Mouse (Mus musculus): Measurements from ENCODE around the gene Exoc6.

Gene Exoc6

GRCm38 (mm10) chr19:37579607-37580006, 29.4 kb downstream of the Exoc6 start:
- no peak for DNase-seq (ENCODE audit: low read depth)

DNA sequence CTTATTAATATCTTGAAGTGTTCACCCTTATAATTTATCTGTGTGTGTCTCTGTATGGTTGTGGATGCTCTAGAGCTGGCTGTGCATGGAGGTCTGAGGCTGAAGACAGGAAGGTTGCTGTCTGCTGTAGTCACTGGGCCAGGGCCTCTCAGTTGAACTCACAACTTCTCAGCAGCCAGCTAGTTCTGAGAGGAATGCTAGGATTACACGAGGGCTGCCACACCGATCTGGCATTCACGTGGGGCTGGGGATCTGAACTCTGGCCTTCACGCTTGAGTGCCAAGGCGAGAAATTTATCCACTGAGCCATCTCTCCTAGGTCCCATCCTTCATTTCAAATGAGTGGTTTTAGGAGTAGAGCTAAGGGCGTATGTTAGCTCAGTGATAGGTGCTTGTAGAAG, 30.2 kb downstream of the Exoc6 start:
- no peak for DNase-seq (ENCODE audit: low read depth)

DNA sequence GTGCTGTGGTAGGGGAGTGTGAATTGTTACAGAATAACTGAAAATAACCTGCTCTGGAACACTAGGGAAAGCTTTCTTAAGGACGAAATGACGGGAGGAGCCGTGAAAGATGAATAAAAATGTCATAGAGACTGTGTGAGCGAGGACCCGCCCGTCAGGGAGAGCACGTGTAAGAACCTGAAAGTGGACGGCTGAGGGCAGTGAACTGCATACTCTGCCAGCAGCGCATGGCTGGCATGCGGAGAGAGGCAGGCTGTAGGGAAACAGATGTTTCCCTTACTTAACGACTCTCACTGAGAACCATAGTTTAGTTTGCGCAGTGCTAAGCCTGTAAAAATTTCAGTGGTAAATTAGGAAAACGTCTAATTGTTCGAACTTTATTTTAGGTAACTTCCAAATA, 35.0 kb downstream of the Exoc6 start:
- DNase-seq (ENCODE audit: low read depth), result peak; percentile 76

- peak; percentile 65 for DNase-seq (ENCODE audit: low read depth)
Measured at GRCm38 (mm10) chr19:37585684-37586083, 35.5 kb downstream of the Exoc6 start.

DNA sequence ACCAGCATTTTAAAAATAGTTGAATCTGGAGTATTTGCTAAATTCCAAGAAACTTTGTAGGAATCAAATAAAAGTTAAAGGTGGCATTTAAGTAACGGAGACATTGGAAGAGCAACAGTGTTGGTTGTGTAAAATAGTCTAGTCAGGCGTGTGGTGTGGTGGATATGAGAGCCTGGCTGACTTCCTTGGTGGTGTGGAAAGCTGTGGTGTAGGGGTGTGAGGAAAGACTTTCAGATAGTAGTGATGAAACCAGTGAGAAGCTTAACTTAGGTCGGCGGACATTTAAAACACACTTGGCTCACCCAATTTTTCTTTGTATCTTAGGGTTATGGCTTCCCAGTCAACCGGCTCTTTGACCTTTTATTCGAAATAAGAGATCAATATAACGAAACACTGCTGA, 40.3 kb downstream of the Exoc6 start:
- DNase-seq (ENCODE audit: low read depth), result peak; percentile 48

DNA sequence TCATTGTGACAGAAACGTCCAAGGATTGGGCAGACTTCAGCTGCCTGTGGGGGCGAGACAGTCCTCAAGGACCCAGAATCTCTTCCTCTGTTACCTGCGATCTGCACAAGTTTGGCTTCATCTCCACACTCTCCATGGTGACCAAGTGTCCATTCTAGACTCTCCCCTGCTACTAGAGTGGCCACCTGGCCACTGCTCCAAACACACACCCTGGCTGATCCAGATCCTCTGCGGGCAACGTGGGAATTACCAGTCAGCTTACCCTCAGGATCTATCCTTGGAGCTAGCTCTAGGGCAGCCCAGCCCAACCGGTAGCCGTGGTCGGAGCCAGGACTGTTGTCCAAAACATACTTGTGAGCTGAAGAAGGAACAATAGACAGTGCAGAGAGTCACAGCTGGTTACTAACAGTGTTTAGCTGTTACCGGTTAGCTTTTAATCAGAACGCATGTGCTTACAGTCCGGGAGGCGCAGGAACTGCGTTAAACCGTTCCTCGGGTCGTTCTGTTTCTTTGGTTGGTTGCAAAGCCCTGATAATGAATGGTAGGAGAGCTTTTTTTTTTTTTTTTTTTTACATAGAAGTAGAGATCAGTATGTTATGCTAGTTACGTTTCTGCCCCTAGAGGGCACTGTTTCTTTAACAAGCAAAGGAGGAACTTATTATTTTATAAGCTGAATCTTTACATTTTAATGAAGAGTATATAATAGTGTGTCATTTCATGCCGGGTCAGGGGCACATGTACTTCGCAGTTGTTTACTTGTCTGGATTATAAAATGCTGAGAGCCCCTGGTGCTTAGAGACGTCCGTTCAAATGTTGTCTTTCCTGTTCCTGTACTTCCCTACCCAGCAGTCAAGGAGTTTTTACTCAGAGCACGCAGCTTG, 52.0 kb downstream of the Exoc6 start:
- peak; percentile 82 for DNase-seq (ENCODE audit: low read depth)

- DNase-seq (ENCODE audit: low read depth), result peak; percentile 41
Measured at GRCm38 (mm10) chr19:37609991-37610390, 59.8 kb downstream of the Exoc6 start.

DNA sequence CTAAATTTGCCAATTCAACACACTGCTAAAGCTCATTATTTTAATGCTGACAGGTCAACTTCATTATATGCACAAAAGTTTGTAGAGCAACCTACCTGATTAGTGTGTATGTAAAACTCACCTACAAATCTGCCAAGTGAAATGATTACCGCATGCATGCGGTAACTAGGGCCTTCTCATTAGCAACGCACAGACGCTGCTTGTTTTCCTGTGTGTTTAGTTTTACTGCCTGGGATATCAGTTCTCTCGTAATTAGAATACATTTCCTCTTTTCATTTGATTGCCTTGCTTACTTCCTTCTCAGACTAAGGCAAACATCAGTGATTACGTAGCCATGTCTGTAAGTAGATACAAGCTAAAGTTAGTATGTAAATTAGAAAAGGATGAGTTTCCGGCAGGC, 62.7 kb downstream of the Exoc6 start:
- DNase-seq (ENCODE audit: low read depth), result no peak

DNA sequence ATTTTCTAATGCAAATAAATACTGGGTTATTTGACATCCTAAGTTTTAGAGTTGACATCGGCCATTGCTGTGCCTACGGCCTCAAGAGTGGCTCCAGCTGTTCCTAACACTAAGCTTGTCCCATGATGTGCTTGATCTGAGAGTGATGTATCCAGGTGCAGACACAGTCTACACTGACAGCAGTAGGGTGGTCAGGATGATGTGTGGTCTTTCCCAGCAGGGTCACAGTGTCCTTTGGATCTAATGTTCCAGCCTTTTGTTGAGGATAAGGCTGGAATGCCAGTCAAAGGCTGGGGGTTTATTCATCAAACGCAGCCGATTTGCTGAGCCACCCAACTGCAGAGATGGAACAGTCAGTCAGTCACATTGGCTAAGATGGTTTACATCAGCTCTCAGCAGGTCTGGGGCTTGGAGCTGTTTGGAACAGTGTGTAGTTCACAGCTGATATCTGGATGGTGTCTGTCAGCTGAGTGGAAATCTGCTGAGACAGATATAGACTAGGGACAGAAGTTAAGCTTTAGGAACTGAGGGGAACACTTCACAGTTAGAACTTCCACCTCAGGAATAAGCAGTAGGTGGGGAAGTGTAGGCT, 64.9 kb downstream of the Exoc6 start:
- DNase-seq (ENCODE audit: low read depth), result no peak

DNA sequence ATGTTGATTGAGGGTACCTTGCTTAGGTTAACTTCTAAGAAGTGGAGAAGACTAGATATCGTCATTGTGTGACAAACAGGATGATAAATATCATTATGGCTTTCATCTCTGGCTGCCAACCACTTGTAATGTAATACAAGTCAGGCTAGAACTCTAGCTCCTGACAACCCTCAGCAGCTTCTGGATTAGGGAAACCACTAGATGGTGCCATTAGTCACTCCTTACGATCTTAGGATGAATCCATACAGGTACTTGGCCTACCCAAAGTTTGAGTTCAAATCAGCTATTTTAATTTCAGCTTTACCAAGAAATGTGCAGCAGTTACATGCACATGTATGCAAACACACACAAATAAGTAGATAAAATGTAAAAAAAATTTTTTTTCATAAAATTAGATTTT, 97.8 kb downstream of the Exoc6 start:
- peak; percentile 50 for DNase-seq (ENCODE audit: low read depth)

GRCm38 (mm10) chr19:37650526-37650925, 100.3 kb downstream of the Exoc6 start:
- DNase-seq (ENCODE audit: low read depth), result peak; percentile 51

DNA sequence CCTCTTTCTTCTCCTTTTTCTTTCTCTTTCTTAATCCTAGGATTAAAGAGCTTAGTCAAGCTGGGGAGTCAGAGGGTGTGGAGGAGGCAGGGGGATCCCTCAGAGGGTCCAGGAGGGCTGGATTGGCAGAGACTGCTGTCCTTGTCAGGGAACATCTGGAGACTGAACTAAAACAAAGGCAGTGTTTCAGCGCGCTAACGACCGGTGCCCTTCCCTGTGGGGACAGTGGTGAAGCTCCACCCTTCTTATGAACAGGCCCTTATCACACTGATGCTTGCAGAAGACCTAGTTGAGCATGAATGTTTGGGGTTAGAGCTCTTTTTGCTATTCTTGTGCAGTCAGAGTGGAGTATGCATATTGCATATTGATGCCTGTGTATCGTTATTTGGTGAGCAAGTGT, 103.8 kb downstream of the Exoc6 start:
- DNase-seq (ENCODE audit: low read depth), result no peak

DNA sequence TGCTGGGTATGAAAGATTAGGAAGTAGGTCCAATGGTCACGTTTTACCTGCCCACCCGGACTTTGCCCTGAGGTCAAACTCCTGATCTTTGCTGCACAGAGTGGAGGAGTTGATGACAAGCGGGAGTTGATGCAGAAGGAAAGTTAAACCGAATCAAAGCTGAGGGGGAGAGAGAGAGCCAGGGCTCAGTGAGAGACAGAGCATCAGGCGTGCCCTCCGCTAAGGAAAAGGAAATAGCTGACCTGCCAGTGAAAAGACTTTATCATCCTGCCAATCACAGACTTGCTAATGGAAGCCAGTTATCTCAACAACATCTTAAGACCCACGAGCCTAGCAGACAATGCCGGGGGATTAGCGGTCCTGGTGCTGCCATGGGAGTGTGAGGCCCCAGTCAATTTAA, 106.2 kb downstream of the Exoc6 start:
- no peak for DNase-seq (ENCODE audit: low read depth)

- peak; percentile 76 for DNase-seq (ENCODE audit: low read depth)
Measured at GRCm38 (mm10) chr19:37665256-37665655, 115.0 kb downstream of the Exoc6 start.

GRCm38 (mm10) chr19:37667855-37668594, 117.8 kb downstream of the Exoc6 start:
- DNase-seq (ENCODE audit: low read depth), result peak; percentile 63

- DNase-seq (ENCODE audit: low read depth), result no peak
Measured at GRCm38 (mm10) chr19:37668657-37669056, 118.4 kb downstream of the Exoc6 start.

DNA sequence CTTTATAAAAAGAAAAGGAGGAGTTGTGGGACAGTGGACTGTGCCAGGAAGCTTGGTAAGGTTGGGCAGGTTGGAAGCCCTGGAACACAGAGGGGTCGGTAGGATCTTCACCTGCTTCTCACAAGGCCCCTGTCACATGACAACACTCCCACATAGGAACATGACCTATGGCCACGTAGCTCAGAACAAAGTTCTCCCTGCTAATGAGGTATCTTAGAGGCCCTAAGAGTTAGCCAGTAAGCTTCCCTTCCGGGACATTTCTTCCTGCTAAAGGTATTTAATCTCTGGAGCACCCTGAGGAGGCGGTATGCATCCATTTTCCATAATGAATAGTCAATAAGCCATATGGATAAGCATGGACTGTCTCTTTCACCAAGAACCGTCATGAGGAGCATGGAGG, 119.3 kb downstream of the Exoc6 start:
- no peak for DNase-seq (ENCODE audit: low read depth)

- DNase-seq (ENCODE audit: low read depth), result peak; percentile 85
Measured at GRCm38 (mm10) chr19:37673393-37673792, 123.2 kb downstream of the Exoc6 start.

- DNase-seq (ENCODE audit: low read depth), result no peak
Measured at GRCm38 (mm10) chr19:37685281-37685680, 135.1 kb downstream of the Exoc6 start, which contains the start of gene Cyp26c1. Cyp26c1 (plus strand) TSS chr19:37685581.

GRCm38 (mm10) chr19:37686347-37686746, 136.1 kb downstream of the Exoc6 start:
- no peak for DNase-seq (ENCODE audit: low read depth)

DNA sequence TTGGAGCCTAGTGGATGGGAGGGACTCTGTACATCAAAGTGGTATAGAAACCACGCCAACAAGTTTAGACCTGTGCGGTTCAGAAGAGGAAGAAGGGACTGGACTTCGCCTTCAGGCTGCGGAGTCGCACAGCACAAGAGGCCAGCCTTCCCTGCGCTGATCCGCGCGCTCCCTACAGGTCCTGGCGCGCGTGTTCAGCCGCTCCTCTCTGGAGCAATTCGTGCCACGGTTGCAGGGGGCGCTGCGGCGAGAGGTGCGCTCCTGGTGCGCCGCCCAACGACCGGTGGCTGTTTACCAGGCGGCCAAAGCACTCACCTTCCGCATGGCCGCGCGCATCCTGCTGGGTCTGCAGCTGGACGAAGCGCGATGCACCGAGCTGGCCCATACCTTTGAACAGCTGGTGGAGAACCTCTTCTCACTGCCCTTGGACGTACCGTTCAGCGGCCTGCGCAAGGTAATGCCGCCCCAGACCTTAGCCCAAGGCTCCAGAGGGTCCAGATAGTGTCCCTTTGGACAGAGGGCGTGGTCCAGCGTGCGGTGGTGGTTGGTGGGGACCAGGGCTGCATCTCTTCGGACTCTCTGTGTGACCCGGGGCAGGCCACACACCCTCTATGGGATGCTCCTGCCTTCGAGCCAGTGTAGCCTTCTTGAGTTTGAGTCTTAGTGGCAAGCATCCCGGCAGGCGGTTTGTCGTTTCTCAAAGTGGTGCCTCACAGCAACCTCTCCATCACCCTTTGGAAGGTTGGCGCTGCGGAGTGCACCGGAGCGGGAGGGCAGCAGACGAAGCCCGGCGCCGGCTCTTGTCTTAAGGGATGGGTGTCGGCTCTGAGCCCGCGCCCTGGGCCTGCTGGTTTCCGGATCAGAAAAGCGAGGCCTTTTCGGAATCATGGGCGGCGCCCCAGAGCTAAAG, 137.0 kb downstream of the Exoc6 start:
- no peak for DNase-seq (ENCODE audit: low read depth)

- DNase-seq (ENCODE audit: low read depth), result peak; percentile 60
Measured at GRCm38 (mm10) chr19:37689478-37689877, 139.3 kb downstream of the Exoc6 start.

All from 416B (cell line).